Mouse (Mus musculus) heart, embryonic 13.5 days (tissue): Measurements from ENCODE around the gene Rfc4. TPM values are rescaled to one million over a fixed set of nuclear protein-coding genes. Genes with fewer than 3 reads are reported as not detected.

ENCODE experiments used
- ATAC-seq: fragments of 200-750 bp; cut with Nextera tagmentation; 2 replicates; pipeline ENCODE4 v1.8.0; 2017; ENCODE audit warnings: moderate TSS enrichment; ENCODE audit not compliant: insufficient number of reproducible peaks, low FRiP score, low TSS enrichment; ENCODE audit errors: extremely low read depth
- H3K27ac ChIP-seq: fragments of 300-500 bp; sonication (generic); replicated peaks from 2 replicates; pipeline ENCODE4 v1.5.1; 2015; ENCODE audit warnings: moderate library complexity, mild to moderate bottlenecking, inconsistent platforms
- H3K27me3 ChIP-seq: fragments of 300-500 bp; sonication (generic); replicated peaks from 2 replicates; pipeline ENCODE4 v1.6.1; 2015; ENCODE audit warnings: mild to moderate bottlenecking, inconsistent platforms
- H3K36me3 ChIP-seq: fragments of 300-500 bp; sonication (generic); 2 replicates; pipeline ENCODE4 v1.6.1; 2015; ENCODE audit warnings: mild to moderate bottlenecking, inconsistent platforms
- H3K4me1 ChIP-seq: fragments of 300-500 bp; sonication (generic); 2 replicates; pipeline ENCODE4 v1.6.1; 2015; ENCODE audit warnings: inconsistent platforms
- H3K4me2 ChIP-seq: fragments of 300-500 bp; sonication (generic); 2 replicates; pipeline ENCODE4 v1.6.1; 2015; ENCODE audit warnings: inconsistent platforms, mild to moderate bottlenecking, moderate library complexity
- H3K4me3 ChIP-seq: fragments of 300-500 bp; sonication (generic); 2 replicates; pipeline ENCODE4 v1.5.1; 2015; ENCODE audit warnings: moderate library complexity, mild to moderate bottlenecking, inconsistent platforms
- H3K9ac ChIP-seq: fragments of 300-500 bp; sonication (generic); 2 replicates; pipeline ENCODE4 v1.6.1; 2015; ENCODE audit warnings: inconsistent platforms, mild to moderate bottlenecking, moderate library complexity
- H3K9me3 ChIP-seq: fragments of 300-500 bp; sonication (generic); 2 replicates; pipeline ENCODE4 v1.6.1; 2016; ENCODE audit warnings: inconsistent platforms
- WGBS: fragments of 180-500 bp; shearing (Covaris S2); methylation state at CpG from one replicate; pipeline ENCODE4 v1.1.7; 2015; ENCODE audit warnings: mixed read lengths; 5-methylcytosine and 5-hydroxymethylcytosine counted together
- polyA plus RNA-seq: library from polyadenylated mRNA; unstranded; fragments of >200 nt; fragmentation: Nextera tagmentation; extraction: Ambion mirVana; gene quantifications from 2 replicates; pipeline ENCODE4 v1.2.1, GENCODE M21; 2015

Rfc4 gene
- 93.0 and 96.8 TPM in 2 replicates for polyA plus RNA-seq

- Histone ChIP-seq H3K4me2 (peak within 1 kb of the TSS; percentile 71), H3K27ac (peak within 1 kb of the TSS; percentile 95), H3K27me3 (no peaks in the 10 kb centered on the region), H3K36me3 (peaks cover 24% of the 10 kb centered on the region), H3K9ac (peak within 1 kb of the TSS; percentile 92), H3K4me3 (peak within 1 kb of the TSS; percentile 72), H3K9me3 (no peaks in the 10 kb centered on the region), H3K4me1 (peaks cover 19% of the 10 kb centered on the region)
- WGBS: under 1% methylated on average over 51 of the region's 51 CpGs
- peak; percentile 76 for ATAC-seq
These were observed at the start of gene Rfc4 for GRCm38 (mm10) chr16:23127673-23128375. TSS of gene Rfc4 (minus strand) at chr16:23127737.

- Histone ChIP-seq H3K36me3 (no peaks in the 10 kb centered on the region), H3K27me3 (no peaks in the 10 kb centered on the region), H3K9ac (no peak overlapping the region), H3K4me2 (no peak overlapping the region), H3K9me3 (0 out of 2 replicates have a peak, but pooled peaks cover 5% of the 10 kb centered on the region), H3K27ac (peak overlapping the region; percentile 45), H3K4me1 (0 out of 2 replicates have a peak, but pooled peaks cover 10% of the 10 kb centered on the region), H3K4me3 (no peak overlapping the region)
- 34% methylated on average over 3 of the region's 3 CpGs for WGBS
- ATAC-seq: no peak
These were observed 48.4 kb upstream of the Rfc4 start for GRCm38 (mm10) chr16:23175956-23176355.

- Histone ChIP-seq H3K9ac (no peak overlapping the region), H3K27me3 (no peaks in the 10 kb centered on the region), H3K4me3 (no peak overlapping the region), H3K4me2 (no peak overlapping the region), H3K27ac (no peak overlapping the region), H3K9me3 (0 out of 2 replicates have a peak, but pooled peaks cover 5% of the 10 kb centered on the region), H3K36me3 (no peaks in the 10 kb centered on the region), H3K4me1 (peaks cover 13% of the 10 kb centered on the region; the same call in 1 of the 2 replicates)
- WGBS: 73% methylated on average over 5 of the region's 5 CpGs
- no peak for ATAC-seq
These were observed 47.3 kb upstream of the Rfc4 start for GRCm38 (mm10) chr16:23174855-23175254.

- no peaks in the 10 kb centered on the region for H3K27me3 ChIP-seq
- no peak overlapping the region for H3K4me3 ChIP-seq
- H3K27ac ChIP-seq: no peak overlapping the region
- H3K9me3 ChIP-seq: 0 out of 2 replicates have a peak, but pooled peaks cover 5% of the 10 kb centered on the region
- H3K4me1 ChIP-seq: peaks cover 13% of the 10 kb centered on the region; the same call in 1 of the 2 replicates
- H3K9ac ChIP-seq: no peak overlapping the region
- ATAC-seq: no peak
- H3K36me3 ChIP-seq: no peaks in the 10 kb centered on the region
- H3K4me2 ChIP-seq: no peak overlapping the region
- 76% methylated on average over 5 of the region's 5 CpGs for WGBS
These were observed 46.4 kb upstream of the Rfc4 start for GRCm38 (mm10) chr16:23173904-23174303.

GRCm38 (mm10) chr16:23170813-23171212 lies 43.3 kb upstream of the Rfc4 start:
- Histone ChIP-seq H3K27ac (0 out of 2 replicates have a peak overlapping the region, but pooled peaks have one; percentile 0), H3K36me3 (no peaks in the 10 kb centered on the region), H3K4me2 (no peak overlapping the region), H3K4me3 (no peak overlapping the region), H3K27me3 (no peaks in the 10 kb centered on the region), H3K9ac (no peak overlapping the region), H3K4me1 (peaks cover 4% of the 10 kb centered on the region; the same call in 1 of the 2 replicates), H3K9me3 (peaks cover 5% of the 10 kb centered on the region; the same call in 1 of the 2 replicates)
- 82% methylated on average over 3 of the region's 3 CpGs for WGBS
- no peak for ATAC-seq

- Histone ChIP-seq H3K27ac (peak overlapping the region; percentile 77), H3K27me3 (no peaks in the 10 kb centered on the region), H3K9ac (no peak overlapping the region), H3K4me2 (no peak overlapping the region), H3K9me3 (no peaks in the 10 kb centered on the region; the same call in 1 of the 2 replicates), H3K4me3 (no peak overlapping the region), H3K36me3 (no peaks in the 10 kb centered on the region), H3K4me1 (peaks cover 3% of the 10 kb centered on the region; the same call in 1 of the 2 replicates)
- WGBS: 56% methylated on average over 5 of the region's 5 CpGs
- no peak for ATAC-seq
These were observed 39.5 kb upstream of the Rfc4 start for GRCm38 (mm10) chr16:23167079-23167478.

GRCm38 (mm10) chr16:23166646-23167045 lies 39.1 kb upstream of the Rfc4 start:
- H3K36me3 ChIP-seq: no peaks in the 10 kb centered on the region
- peaks cover 3% of the 10 kb centered on the region; the same call in 1 of the 2 replicates for H3K4me1 ChIP-seq
- 73% methylated on average over 1 of the region's 1 CpGs for WGBS
- H3K4me3 ChIP-seq: no peak overlapping the region
- peak overlapping the region; percentile 77 for H3K27ac ChIP-seq
- H3K9me3 ChIP-seq: no peaks in the 10 kb centered on the region; the same call in 1 of the 2 replicates
- H3K27me3 ChIP-seq: no peaks in the 10 kb centered on the region
- no peak overlapping the region for H3K4me2 ChIP-seq
- no peak overlapping the region for H3K9ac ChIP-seq
- no peak for ATAC-seq

- H3K4me1 ChIP-seq: peaks cover 3% of the 10 kb centered on the region; the same call in 1 of the 2 replicates
- ATAC-seq: no peak
- H3K27ac ChIP-seq: no peak overlapping the region
- H3K9me3 ChIP-seq: no peaks in the 10 kb centered on the region; the same call in 1 of the 2 replicates
- no peak overlapping the region for H3K4me3 ChIP-seq
- 60% methylated on average over 9 of the region's 9 CpGs for WGBS
- H3K36me3 ChIP-seq: no peaks in the 10 kb centered on the region
- H3K27me3 ChIP-seq: no peaks in the 10 kb centered on the region
- H3K4me2 ChIP-seq: no peak overlapping the region
- no peak overlapping the region for H3K9ac ChIP-seq
These were observed 37.9 kb upstream of the Rfc4 start for GRCm38 (mm10) chr16:23165441-23165840.

GRCm38 (mm10) chr16:23164443-23164842 lies 36.9 kb upstream of the Rfc4 start:
- H3K9me3 ChIP-seq: no peaks in the 10 kb centered on the region; the same call in 1 of the 2 replicates
- WGBS: 56% methylated on average over 6 of the region's 6 CpGs
- ATAC-seq: no peak
- peaks cover 4% of the 10 kb centered on the region for H3K4me1 ChIP-seq
- H3K9ac ChIP-seq: no peak overlapping the region
- H3K4me2 ChIP-seq: no peak overlapping the region
- H3K27ac ChIP-seq: peak overlapping the region; percentile 50
- H3K4me3 ChIP-seq: no peak overlapping the region
- H3K36me3 ChIP-seq: no peaks in the 10 kb centered on the region
- H3K27me3 ChIP-seq: no peaks in the 10 kb centered on the region

- Histone ChIP-seq H3K27ac (no peak overlapping the region), H3K4me3 (no peak overlapping the region), H3K27me3 (no peaks in the 10 kb centered on the region), H3K4me2 (no peak overlapping the region), H3K9ac (no peak overlapping the region), H3K4me1 (peaks cover 15% of the 10 kb centered on the region), H3K9me3 (no peaks in the 10 kb centered on the region; the same call in 1 of the 2 replicates), H3K36me3 (no peaks in the 10 kb centered on the region)
- ATAC-seq: no peak
- WGBS: 82% methylated on average over 3 of the region's 3 CpGs
These were observed 34.6 kb upstream of the Rfc4 start for GRCm38 (mm10) chr16:23162116-23162515.

GRCm38 (mm10) chr16:23159749-23160148 lies 32.2 kb upstream of the Rfc4 start:
- no peaks in the 10 kb centered on the region for H3K9me3 ChIP-seq
- 0 out of 2 replicates have a peak overlapping the region, but pooled peaks have one; percentile 2 for H3K27ac ChIP-seq
- H3K27me3 ChIP-seq: no peaks in the 10 kb centered on the region
- H3K4me2 ChIP-seq: no peak overlapping the region
- no peaks in the 10 kb centered on the region for H3K36me3 ChIP-seq
- WGBS: 52% methylated on average over 2 of the region's 2 CpGs
- H3K4me3 ChIP-seq: no peak overlapping the region
- ATAC-seq: no peak
- H3K9ac ChIP-seq: no peak overlapping the region
- H3K4me1 ChIP-seq: peaks cover 15% of the 10 kb centered on the region
